In genomic region chr9:35508234-35508633, GRCm38 (mm10) we compare ENCODE assay signal across 9 mouse cellular contexts. TPM values are rescaled to one million over a fixed set of nuclear protein-coding genes. Genes with fewer than 3 reads are reported as not detected.
DNase-seq lines count a peak whose midpoint lies in the region; ATAC-seq and TF ChIP-seq lines count a peak whose summit lies in the region.
"Had no signal": no experiment of that assay in that cellular context is flagged by ENCODE, and none has a peak within 500 bp of the region (broad histone marks: within the 10 kb centered on the region; RNA-seq: fewer than 3 reads in every experiment).

No protein-coding gene starts in this region.

- no peaks in the 10 kb centered on the region for H3K4me1 ChIP-seq in midbrain, embryonic 16.5 days (ENCODE audit: control insufficient read depth, insufficient read depth, low read length)
- H3K4me1 ChIP-seq in intestine, postnatal 0 days (replicated peaks; ENCODE audit: control insufficient read depth, insufficient read depth, low read length): no peaks in the 10 kb centered on the region
- no peaks in the 10 kb centered on the region for H3K4me1 ChIP-seq in kidney, embryonic 14.5 days (ENCODE audit: control insufficient read depth, insufficient read depth, low read length)

- H3K27ac ChIP-seq in midbrain, embryonic 16.5 days (ENCODE audit: low read length): no peak overlapping the region
- no peak overlapping the region for H3K27ac ChIP-seq in intestine, postnatal 0 days (ENCODE audit: low read depth, low read length)
- H3K27ac ChIP-seq in kidney, embryonic 14.5 days (ENCODE audit: low read depth, low read length): no peak overlapping the region

- no peaks in the 10 kb centered on the region for H3K9me3 ChIP-seq in midbrain, embryonic 16.5 days (replicated peaks; ENCODE audit: control insufficient read depth, low read length, poor library complexity, severe bottlenecking)
- no peaks in the 10 kb centered on the region for H3K9me3 ChIP-seq in intestine, postnatal 0 days (ENCODE audit: control insufficient read depth)
- H3K9me3 ChIP-seq in kidney, embryonic 14.5 days (ENCODE audit: control insufficient read depth, low read length): no peaks in the 10 kb centered on the region

- peak; percentile 34 for DNase-seq in cerebellum, adult 9-10 months
- no peak for DNase-seq in cerebellum, adult 8-10 months
- peak; percentile 57 to 73 for DNase-seq in cerebellum, postnatal 10 days
- peak; percentile 82 to 83 for DNase-seq in heart, adult 9 months (ENCODE audit: low spot score in 2 of 2)
- DNase-seq in layer of hippocampus, postnatal 25 days (ENCODE audit: extremely low spot score in 1 of 2, low spot score in 1 of 2): peak; percentile 18 to 20

- peak; percentile 57; the same call in 1 of the 2 replicates for ATAC-seq in midbrain, embryonic 16.5 days
- ATAC-seq in intestine, postnatal 0 days: no peak
- ATAC-seq in kidney, embryonic 14.5 days (ENCODE audit: low FRiP score, low TSS enrichment): no peak

- no peaks in the 10 kb centered on the region for H3K27me3 ChIP-seq in midbrain, embryonic 16.5 days (ENCODE audit: control insufficient read depth, insufficient read depth, low read depth, low read length)
- H3K27me3 ChIP-seq in intestine, postnatal 0 days (replicated peaks; ENCODE audit: control insufficient read depth, insufficient read depth, low read length): no peaks in the 10 kb centered on the region
- H3K27me3 ChIP-seq in kidney, embryonic 14.5 days (ENCODE audit: control insufficient read depth, insufficient read depth, low read length): no peaks in the 10 kb centered on the region

- H3K9ac ChIP-seq in midbrain, embryonic 16.5 days (ENCODE audit: low read depth, low read length): no peak overlapping the region
- no peak overlapping the region for H3K9ac ChIP-seq in intestine, postnatal 0 days (ENCODE audit: low read depth, low read length)
- no peak overlapping the region for H3K9ac ChIP-seq in kidney, embryonic 14.5 days (ENCODE audit: low read depth, low read length)

- no peak overlapping the region for H3K4me3 ChIP-seq in midbrain, embryonic 16.5 days (ENCODE audit: low read depth, low read length)
- no peak overlapping the region for H3K4me3 ChIP-seq in intestine, postnatal 0 days (ENCODE audit: low read depth, low read length)
- H3K4me3 ChIP-seq in kidney, embryonic 14.5 days (ENCODE audit: low read length): no peak overlapping the region

- no peaks in the 10 kb centered on the region for H3K36me3 ChIP-seq in midbrain, embryonic 16.5 days (ENCODE audit: control insufficient read depth, insufficient read depth, low read length)
- no peaks in the 10 kb centered on the region for H3K36me3 ChIP-seq in intestine, postnatal 0 days (ENCODE audit: control insufficient read depth, insufficient read depth)
- H3K36me3 ChIP-seq in kidney, embryonic 14.5 days (ENCODE audit: control insufficient read depth, insufficient read depth, low read length): peaks cover 4% of the 10 kb centered on the region; the same call in 1 of the 2 replicates

- TF ChIP-seq CTCF in intestine, postnatal 0 days (IDR thresholded peaks at IDR 0.05; ENCODE audit: low read depth): no peak

- 44% methylated on average over 8 of the region's 8 CpGs for WGBS in midbrain, embryonic 16.5 days
- 54% methylated on average over 8 of the region's 8 CpGs for WGBS in intestine, postnatal 0 days
- WGBS in kidney, embryonic 14.5 days: 47% methylated on average over 8 of the region's 8 CpGs

- no peak overlapping the region for H3K4me2 ChIP-seq in midbrain, embryonic 16.5 days (ENCODE audit: low read length)
- no peak overlapping the region for H3K4me2 ChIP-seq in intestine, postnatal 0 days (replicated peaks; ENCODE audit: low read depth)
- H3K4me2 ChIP-seq in kidney, embryonic 14.5 days (replicated peaks; ENCODE audit: low read depth, low read length): no peak overlapping the region

RNA-seq across cellular contexts. Expression of gene Gm1113, which starts 9.8 kb away (rescaled TPM):
- not detected for total RNA-seq in layer of hippocampus, postnatal 25 days (2021)
- polyA plus RNA-seq in midbrain, embryonic 16.5 days (2015; fragmentation: Nextera tagmentation; extraction: Ambion mirVana): not detected in 2 replicates
- not detected in 2 replicates for polyA plus RNA-seq in intestine, postnatal 0 days (2015; fragmentation: Nextera tagmentation; extraction: Ambion mirVana)
- polyA plus RNA-seq in kidney, embryonic 14.5 days (2014; fragmentation: Nextera tagmentation; extraction: Ambion mirVana): not detected in 2 replicates
- total RNA-seq: liver, adult 2 months had no signal
- polyA plus RNA-seq: liver, adult 2 months had no signal

RNA-seq across cellular contexts. Expression of gene Ddx25, which starts 50.1 kb away (rescaled TPM):
- total RNA-seq in layer of hippocampus, postnatal 25 days (2021): 10 to 100 TPM; 14.1 to 14.9 TPM
- polyA plus RNA-seq in midbrain, embryonic 16.5 days (2015; fragmentation: Nextera tagmentation; extraction: Ambion mirVana): 31.0 and 32.4 TPM in 2 replicates
- 0.27 and 0.50 TPM in 2 replicates for polyA plus RNA-seq in intestine, postnatal 0 days (2015; fragmentation: Nextera tagmentation; extraction: Ambion mirVana)
- 2.3 and 2.8 TPM in 2 replicates for polyA plus RNA-seq in kidney, embryonic 14.5 days (2014; fragmentation: Nextera tagmentation; extraction: Ambion mirVana)
- total RNA-seq: liver, adult 2 months had no signal

RNA-seq across cellular contexts. Expression of gene Pus3, which starts 50.2 kb away (rescaled TPM):
- 10 to 100 TPM; 11.3 to 12.0 TPM for total RNA-seq in layer of hippocampus, postnatal 25 days (2021)
- polyA plus RNA-seq in midbrain, embryonic 16.5 days (2015; fragmentation: Nextera tagmentation; extraction: Ambion mirVana): 14.4 and 15.0 TPM in 2 replicates
- 6.5 and 6.6 TPM in 2 replicates for polyA plus RNA-seq in intestine, postnatal 0 days (2015; fragmentation: Nextera tagmentation; extraction: Ambion mirVana)
- polyA plus RNA-seq in kidney, embryonic 14.5 days (2014; fragmentation: Nextera tagmentation; extraction: Ambion mirVana): 23.6 and 26.3 TPM in 2 replicates
